Mouse (Mus musculus): ENCODE data around the gene Akap13.

- TF ChIP-seq CTCF (IDR thresholded peaks at IDR 0.05; ENCODE audit: control insufficient read depth, insufficient read depth, low read length) = no peak
- TF ChIP-seq POLR2A (IDR thresholded peaks at IDR 0.05; ENCODE audit: borderline replicate concordance, control insufficient read depth, low read depth, low read length) = no peak
Observed at GRCm38 (mm10) chr7:75415882-75416585, 39.3 kb upstream of the Akap13 start.

All from bone marrow, adult 2 months (tissue).